In genomic region chr8:128645452-128645851, GRCm38 (mm10) we compare ENCODE assay signal across 23 mouse cellular contexts. TPM values are rescaled to one million over a fixed set of nuclear protein-coding genes. Genes with fewer than 3 reads are reported as not detected.
DNase-seq lines count a peak whose midpoint lies in the region; ATAC-seq and TF ChIP-seq lines count a peak whose summit lies in the region.
"Had no signal": no experiment of that assay in that cellular context is flagged by ENCODE, and none has a peak within 500 bp of the region (broad histone marks: within the 10 kb centered on the region; RNA-seq: fewer than 3 reads in every experiment).

No protein-coding gene starts in this region.

- H3K4me1 ChIP-seq in liver, postnatal 0 days (ENCODE audit: insufficient read depth), result no peaks in the 10 kb centered on the region
- H3K4me1 ChIP-seq in hindbrain, embryonic 11.5 days (replicated peaks; ENCODE audit: control insufficient read depth, insufficient read depth, low read length), result no peaks in the 10 kb centered on the region
- no peaks in the 10 kb centered on the region for H3K4me1 ChIP-seq in midbrain, embryonic 15.5 days
- H3K4me1 ChIP-seq: embryonic facial prominence, embryonic 12.5 days; embryonic facial prominence, embryonic 15.5 days; hindbrain, embryonic 12.5 days; hindbrain, embryonic 15.5 days had no signal

- H3K4me2 ChIP-seq in liver, postnatal 0 days (ENCODE audit: low read depth, low read length), result no peak overlapping the region
- H3K4me2 ChIP-seq in hindbrain, embryonic 11.5 days (replicated peaks; ENCODE audit: low read depth, low read length), result no peak overlapping the region
- H3K4me2 ChIP-seq in midbrain, embryonic 15.5 days, result no peak overlapping the region
- H3K4me2 ChIP-seq: embryonic facial prominence, embryonic 12.5 days; embryonic facial prominence, embryonic 15.5 days; heart, embryonic 13.5 days; hindbrain, embryonic 12.5 days; hindbrain, embryonic 15.5 days had no signal

- no peak overlapping the region for H3K27ac ChIP-seq in liver, postnatal 0 days (ENCODE audit: low read depth)
- no peak overlapping the region for H3K27ac ChIP-seq in hindbrain, embryonic 11.5 days (ENCODE audit: low read depth, low read length)
- H3K27ac ChIP-seq in midbrain, embryonic 15.5 days, result no peak overlapping the region
- H3K27ac ChIP-seq: embryonic facial prominence, embryonic 12.5 days; embryonic facial prominence, embryonic 15.5 days; heart, embryonic 13.5 days; hindbrain, embryonic 12.5 days; hindbrain, embryonic 15.5 days had no signal

- H3K4me3 ChIP-seq in liver, postnatal 0 days (ENCODE audit: low read depth, low read length), result no peak overlapping the region
- no peak overlapping the region for H3K4me3 ChIP-seq in hindbrain, embryonic 11.5 days (ENCODE audit: low read depth, low read length)
- H3K4me3 ChIP-seq in midbrain, embryonic 15.5 days, result no peak overlapping the region
- H3K4me3 ChIP-seq: embryonic facial prominence, embryonic 12.5 days; embryonic facial prominence, embryonic 15.5 days; heart, embryonic 13.5 days; hindbrain, embryonic 12.5 days; hindbrain, embryonic 15.5 days had no signal

- H3K9ac ChIP-seq in liver, postnatal 0 days (replicated peaks), result no peak overlapping the region
- no peak overlapping the region for H3K9ac ChIP-seq in hindbrain, embryonic 11.5 days (ENCODE audit: low read depth, low read length)
- no peak overlapping the region for H3K9ac ChIP-seq in midbrain, embryonic 15.5 days
- H3K9ac ChIP-seq: embryonic facial prominence, embryonic 12.5 days; embryonic facial prominence, embryonic 15.5 days; forebrain, postnatal 0 days; heart, embryonic 13.5 days; hindbrain, embryonic 12.5 days; hindbrain, embryonic 15.5 days had no signal

- H3K9me3 ChIP-seq in liver, postnatal 0 days (ENCODE audit: low read length), result no peaks in the 10 kb centered on the region
- H3K9me3 ChIP-seq in hindbrain, embryonic 11.5 days (ENCODE audit: control insufficient read depth, low read length), result no peaks in the 10 kb centered on the region
- H3K9me3 ChIP-seq in midbrain, embryonic 15.5 days, result no peaks in the 10 kb centered on the region
- H3K9me3 ChIP-seq: embryonic facial prominence, embryonic 12.5 days; embryonic facial prominence, embryonic 15.5 days; hindbrain, embryonic 12.5 days; hindbrain, embryonic 15.5 days had no signal

- H3K27me3 ChIP-seq in liver, postnatal 0 days (ENCODE audit: insufficient read depth, low read length), result no peaks in the 10 kb centered on the region
- H3K27me3 ChIP-seq in hindbrain, embryonic 11.5 days (ENCODE audit: control insufficient read depth, insufficient read depth, low read length), result no peaks in the 10 kb centered on the region
- H3K27me3 ChIP-seq in midbrain, embryonic 15.5 days (replicated peaks), result no peaks in the 10 kb centered on the region
- H3K27me3 ChIP-seq: embryonic facial prominence, embryonic 12.5 days; embryonic facial prominence, embryonic 15.5 days; heart, embryonic 13.5 days; hindbrain, embryonic 12.5 days; hindbrain, embryonic 15.5 days had no signal

- TF ChIP-seq EP300 in liver, postnatal 0 days (IDR thresholded peaks at IDR 0.05; ENCODE audit: low read depth), result no peak

- ATAC-seq in activated CD4-positive, CD25-positive, alpha-beta regulatory T cell, adult 4 months, result peak; percentile 47
- ATAC-seq in megakaryocyte, adult 5-6 weeks (ENCODE audit: poor library complexity, severe bottlenecking), result peak; percentile 34
- no peak for ATAC-seq in liver, postnatal 0 days
- ATAC-seq in hindbrain, embryonic 11.5 days (ENCODE audit: low FRiP score), result no peak
- no peak for ATAC-seq in midbrain, embryonic 15.5 days (replicated peaks)
- ATAC-seq: forebrain, embryonic 14.5 days; forebrain, postnatal 0 days; intestine, embryonic 16.5 days had no signal

- no peaks in the 10 kb centered on the region for H3K36me3 ChIP-seq in liver, postnatal 0 days (replicated peaks; ENCODE audit: insufficient read depth, low read length)
- no peaks in the 10 kb centered on the region for H3K36me3 ChIP-seq in hindbrain, embryonic 11.5 days (ENCODE audit: control insufficient read depth, insufficient read depth, low read length)
- no peaks in the 10 kb centered on the region for H3K36me3 ChIP-seq in midbrain, embryonic 15.5 days (replicated peaks)
- H3K36me3 ChIP-seq: embryonic facial prominence, embryonic 12.5 days; embryonic facial prominence, embryonic 15.5 days; heart, embryonic 13.5 days; hindbrain, embryonic 12.5 days; hindbrain, embryonic 15.5 days had no signal

- DNase-seq in CD4-positive, CD25-positive, alpha-beta regulatory T cell, adult 2 months (ENCODE audit: low read depth, low spot score), result peak; percentile 14
- peak; percentile 56 to 78 for DNase-seq in natural killer cell, adult 2 months (ENCODE audit: low spot score in 2 of 2)
- no peak for DNase-seq in liver, postnatal 0 days
- no peak for DNase-seq in hindbrain, embryonic 11.5 days (ENCODE audit: low spot score)
- DNase-seq: adrenal gland, postnatal 10 days; adrenal gland, postnatal 36 days; cerebellum, adult 18-20 months; cerebellum, adult 9-10 months; cerebellum, postnatal 14 days; forebrain, postnatal 0 days; heart, adult 18-20 months; heart, postnatal 14 days; heart, postnatal 4 days had no signal

- TF ChIP-seq CTCF in liver, postnatal 0 days (IDR thresholded peaks at IDR 0.05; ENCODE audit: low read depth), result no peak

RNA-seq across cellular contexts. Expression of gene Itgb1, which starts 40.0 kb away (rescaled TPM):
- polyA plus RNA-seq in activated CD4-positive, CD25-positive, alpha-beta regulatory T cell, adult 4 months (2017; shearing (Covaris generic)), result 100 to 1,000 TPM; 250 to 278 TPM
- total RNA-seq in megakaryocyte, adult 5-6 weeks (2015), result 87.8 and 94.6 TPM in 2 replicates
- 162 and 167 TPM in 2 replicates for total RNA-seq in megakaryocyte, adult 5-6 weeks (2017)
- polyA plus RNA-seq in liver, postnatal 0 days (2015; fragmentation: Nextera tagmentation; extraction: Ambion mirVana), result 60.8 and 64.8 TPM in 2 replicates
- polyA plus RNA-seq in hindbrain, embryonic 11.5 days (2014; fragmentation: Nextera tagmentation; extraction: Ambion mirVana), result 164 and 192 TPM in 2 replicates
- 75.4 and 78.2 TPM in 2 replicates for polyA plus RNA-seq in midbrain, embryonic 15.5 days (2015; fragmentation: Nextera tagmentation; extraction: Ambion mirVana)

Comparison
In these comparisons a context has a peak if more than half of its experiments do, and no peak if none do; other contexts are left out.
1. DNase-seq: peak in CD4-positive, CD25-positive, alpha-beta regulatory T cell, adult 2 months (single experiment) and natural killer cell, adult 2 months (2 of 2); none in liver, postnatal 0 days (single experiment) and hindbrain, embryonic 11.5 days (single experiment).
2. ATAC-seq: peak in activated CD4-positive, CD25-positive, alpha-beta regulatory T cell, adult 4 months (single experiment) and megakaryocyte, adult 5-6 weeks (single experiment); none in liver, postnatal 0 days (single experiment), hindbrain, embryonic 11.5 days (single experiment) and midbrain, embryonic 15.5 days (single experiment).